Mouse (Mus musculus): ENCODE results near the gene Tmem262.

Gene Tmem262

GRCm38 (mm10) chr19:6061641-6062302 lies 18.1 kb upstream of the Tmem262 start:
- DNase-seq, result peak; percentile 53

DNA sequence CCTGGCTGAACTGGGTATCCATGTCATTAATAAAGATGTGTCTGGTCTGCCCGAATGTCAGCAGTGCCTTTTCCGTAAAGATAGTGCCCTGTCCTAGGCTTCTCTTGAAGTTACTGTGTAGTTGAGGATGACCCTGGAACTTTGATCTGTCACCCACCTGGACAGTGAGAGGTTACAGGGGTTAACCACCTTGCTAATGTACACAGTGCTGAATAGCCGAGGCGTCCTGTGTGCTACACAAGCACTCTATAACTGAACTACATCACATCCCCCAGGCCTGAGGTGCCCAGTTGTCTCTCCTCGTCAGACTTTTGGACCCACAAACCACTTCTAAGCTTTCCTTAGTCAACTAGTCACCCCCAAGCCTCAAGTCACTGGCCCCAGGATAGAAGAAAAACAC lies 17.4 kb upstream of the Tmem262 start:
- no peak for DNase-seq

DNA sequence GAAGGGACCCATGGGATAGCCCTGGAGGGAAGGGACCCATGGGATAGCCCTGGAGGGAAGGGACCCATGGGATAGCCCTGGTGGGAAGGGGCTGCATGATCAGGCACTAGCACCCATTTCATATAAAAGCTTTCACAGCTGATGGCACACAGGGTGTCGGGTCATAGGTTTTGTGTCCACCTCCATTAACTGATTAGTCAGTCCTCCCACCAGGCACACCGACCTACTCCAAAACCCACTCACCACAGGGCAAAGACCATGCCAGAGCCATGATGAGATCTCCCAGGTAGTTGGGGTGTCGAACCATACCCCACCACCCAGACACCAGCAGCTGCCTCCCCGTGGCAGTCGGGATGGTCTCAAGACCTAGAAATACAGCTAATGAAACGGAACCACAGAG lies 16.8 kb upstream of the Tmem262 start:
- DNase-seq, result no peak

DNA sequence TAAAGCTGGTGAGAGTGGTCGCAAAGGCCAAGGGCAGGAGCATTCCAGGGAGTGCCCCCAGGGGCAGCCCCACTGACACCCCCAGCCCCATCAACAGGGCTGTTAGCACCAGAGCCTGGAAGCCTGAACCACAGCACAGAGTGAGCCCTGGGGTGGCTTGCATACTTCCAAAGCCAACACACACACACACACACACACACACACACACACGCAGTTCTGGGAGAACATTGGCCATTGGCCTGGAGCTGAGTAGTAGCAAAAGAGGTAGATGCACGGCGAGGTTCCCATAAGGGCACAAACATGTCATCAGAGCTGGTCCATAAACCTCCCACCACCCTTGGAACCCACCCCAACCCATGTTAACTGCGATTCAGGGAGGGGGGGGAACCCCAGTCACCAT lies 13.3 kb upstream of the Tmem262 start:
- no peak for DNase-seq

DNA sequence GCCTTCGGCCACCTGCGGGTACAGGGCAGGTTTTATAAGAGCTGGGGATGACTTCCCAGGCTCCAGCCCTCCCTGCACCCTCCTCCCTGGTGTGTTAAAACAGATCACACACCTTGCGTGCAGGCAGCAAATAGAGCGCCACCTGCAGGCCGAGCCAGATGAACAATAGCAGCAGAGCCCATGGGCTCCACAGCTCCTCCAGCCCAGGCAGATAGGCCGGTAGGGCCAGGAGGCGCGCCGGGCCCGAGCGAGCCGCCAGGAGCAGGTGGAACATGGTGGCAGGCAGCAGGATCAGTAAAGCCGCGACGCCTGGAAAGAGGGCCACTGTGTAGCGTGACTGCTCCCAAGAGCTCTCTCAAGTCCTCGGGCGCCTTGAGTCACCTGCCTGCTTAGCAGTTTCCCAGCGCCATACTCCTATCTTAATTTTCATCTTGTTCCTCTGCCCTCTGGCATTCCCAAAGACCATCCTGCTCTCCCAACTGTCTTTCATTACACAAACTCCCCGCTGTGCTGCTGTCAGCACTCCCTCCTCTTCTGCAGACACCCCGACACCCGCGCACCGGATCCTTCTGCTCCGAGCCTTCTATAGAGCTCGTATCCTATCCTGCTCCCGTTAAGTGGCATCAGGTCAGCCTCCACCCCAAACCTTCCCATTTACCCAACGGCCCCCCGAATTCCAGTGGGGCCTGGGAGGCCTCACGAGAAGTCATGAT lies 12.7 kb upstream of the Tmem262 start:
- DNase-seq, result peak; percentile 87

DNA sequence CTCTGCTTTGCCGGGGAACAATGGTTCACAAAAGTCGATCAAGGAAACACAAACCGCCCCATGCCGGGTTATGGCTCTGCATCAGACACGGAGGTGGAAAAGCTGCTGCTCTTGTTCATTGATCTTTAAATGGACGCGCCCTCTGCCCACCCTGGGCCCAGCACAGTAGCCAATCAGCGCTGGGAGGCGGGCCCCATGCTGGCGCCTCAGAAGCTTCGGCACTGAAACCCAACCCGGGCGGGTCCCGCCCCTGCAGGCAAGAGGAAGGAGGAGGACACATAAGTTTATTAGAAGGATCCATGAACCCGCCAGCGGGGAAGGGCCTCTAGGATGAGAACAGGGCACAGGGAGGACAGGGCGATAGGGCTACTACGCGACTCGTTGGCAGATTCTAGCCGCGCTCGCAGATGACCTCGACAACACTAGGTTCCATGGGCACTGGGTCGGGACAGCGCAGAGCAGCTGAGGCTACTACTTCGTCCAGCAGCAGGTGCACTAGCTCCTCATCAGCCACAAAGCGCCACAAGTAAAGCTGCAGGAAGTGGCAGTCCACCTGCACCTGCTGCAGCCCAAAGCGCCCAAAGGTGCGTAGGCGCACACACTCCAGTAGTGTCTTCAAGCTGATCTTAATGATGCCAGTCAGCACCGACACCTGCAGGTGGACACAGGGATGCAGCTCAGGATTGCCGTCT lies 12.0 kb upstream of the Tmem262 start, which contains the start of gene Tm7sf2:
Tm7sf2 (minus strand) TSS at position 650 of the 692 bp plus-strand sequence.
- DNase-seq, result peak; percentile 92

- DNase-seq, result no peak
These were observed 10.9 kb upstream of the Tmem262 start for GRCm38 (mm10) chr19:6068951-6069350.

- no peak for DNase-seq
These were observed 10.0 kb upstream of the Tmem262 start for GRCm38 (mm10) chr19:6069851-6070250.

- no peak for DNase-seq
These were observed 9.1 kb upstream of the Tmem262 start for GRCm38 (mm10) chr19:6070571-6071250.

DNA sequence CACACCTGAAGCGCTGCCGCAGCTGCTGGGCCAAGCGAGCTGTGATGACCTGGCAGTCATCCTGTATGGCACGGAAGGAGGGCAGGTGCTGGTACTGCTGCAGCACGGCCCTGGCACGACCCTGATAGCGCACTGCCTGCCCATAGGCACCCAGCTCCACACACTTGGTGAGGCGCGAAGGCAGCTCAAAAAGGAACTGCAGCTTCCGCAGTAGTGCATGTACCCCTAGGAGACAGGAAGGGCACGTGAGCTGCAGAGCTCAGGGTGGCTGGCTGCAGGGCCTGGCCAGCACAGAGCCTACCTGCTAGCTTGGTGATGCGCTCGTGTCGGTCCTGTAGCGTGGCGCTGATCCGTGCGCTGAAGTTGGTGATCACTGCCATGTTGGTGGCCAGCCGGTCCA lies 8.6 kb upstream of the Tmem262 start:
- no peak for DNase-seq

- DNase-seq, result no peak
These were observed 5.9 kb upstream of the Tmem262 start for GRCm38 (mm10) chr19:6073889-6074288.

DNA sequence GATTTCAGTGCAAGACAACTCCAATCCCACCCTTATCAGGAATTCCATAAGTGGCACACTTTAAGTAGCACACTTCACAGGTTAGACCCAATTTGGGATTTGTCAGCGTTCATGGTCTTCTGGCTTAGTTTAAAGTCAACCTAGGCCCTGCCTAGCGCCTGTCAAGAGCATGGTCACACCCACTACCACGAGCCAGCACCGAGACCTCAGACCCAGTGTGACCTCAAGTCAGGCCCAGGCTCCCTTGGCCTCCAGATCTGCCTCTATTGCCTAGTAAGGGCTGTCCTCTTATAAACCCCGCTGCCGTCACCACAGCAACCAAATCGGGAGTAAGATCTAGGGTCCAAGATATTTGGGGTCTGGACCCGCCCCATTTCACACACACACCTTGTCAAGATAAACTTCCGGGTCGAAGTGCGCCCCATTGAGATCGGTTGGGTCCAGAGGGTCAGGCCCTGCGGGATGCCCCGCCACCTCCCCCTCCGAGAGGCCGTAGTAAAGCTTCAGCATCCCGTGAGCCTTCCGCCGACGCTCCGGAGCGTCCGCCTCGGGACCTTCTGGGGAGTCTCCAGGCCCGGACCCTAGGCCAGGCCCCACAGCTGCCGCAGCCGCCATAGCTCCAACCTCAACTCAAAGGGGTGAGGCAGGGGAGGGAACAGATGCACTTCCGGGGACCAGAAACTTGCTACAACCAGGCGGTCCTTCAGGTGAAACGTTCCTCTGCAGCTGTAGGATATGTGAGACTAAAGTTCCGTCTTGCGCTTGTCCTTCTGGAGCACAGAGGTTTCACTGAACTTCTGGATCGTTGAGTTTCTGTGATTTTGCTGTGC lies 3.1 kb upstream of the Tmem262 start, which contains the start of gene Vps51:
Vps51 (minus strand) TSS at position 668 of the 830 bp plus-strand sequence.
- peak; percentile 96 for DNase-seq

- DNase-seq, result no peak
These were observed 2.3 kb downstream of the Tmem262 start, which contains the start of gene Gm28374 for GRCm38 (mm10) chr19:6082156-6082555. Gene Gm28374 (minus strand): TSS chr19:6082256.

- DNase-seq, result peak; percentile 99
These were observed 4.8 kb downstream of the Tmem262 start, which contains the start of the genes Zfpl1 and Cdca5 for GRCm38 (mm10) chr19:6084478-6085248. Gene Zfpl1 (minus strand): TSS chr19:6084956. Gene Cdca5 (plus strand): TSS chr19:6084983.

GRCm38 (mm10) chr19:6085417-6085879 lies 5.6 kb downstream of the Tmem262 start:
- peak; percentile 90 for DNase-seq

DNA sequence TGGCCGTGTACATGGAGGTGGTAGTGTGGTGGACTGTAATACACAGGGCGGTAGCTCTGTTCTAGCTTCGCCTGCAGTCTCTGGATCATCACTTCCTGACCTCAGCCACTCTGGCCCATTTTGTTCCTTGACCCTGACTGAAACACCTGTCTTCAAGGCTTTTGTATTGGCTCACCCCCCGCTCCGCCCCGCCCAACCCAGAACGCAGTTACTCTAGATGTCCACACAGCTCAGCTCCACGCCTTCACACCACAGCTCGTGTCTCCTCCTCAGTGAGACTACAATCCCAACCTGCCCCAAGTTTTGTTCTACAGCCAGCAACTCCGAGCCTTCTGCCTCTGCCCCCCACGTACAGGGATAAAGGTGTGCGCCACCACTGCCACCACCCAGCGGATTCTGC lies 9.0 kb downstream of the Tmem262 start:
- DNase-seq, result no peak

GRCm38 (mm10) chr19:6094119-6094518 lies 14.3 kb downstream of the Tmem262 start, which contains the start of gene AC131692.1:
Gene AC131692.1 (plus strand): TSS chr19:6094419.
- DNase-seq, result no peak

GRCm38 (mm10) chr19:6097847-6098246 lies 18.0 kb downstream of the Tmem262 start:
- DNase-seq, result no peak

GRCm38 (mm10) chr19:6101186-6101585 lies 21.4 kb downstream of the Tmem262 start:
- DNase-seq, result no peak

DNA sequence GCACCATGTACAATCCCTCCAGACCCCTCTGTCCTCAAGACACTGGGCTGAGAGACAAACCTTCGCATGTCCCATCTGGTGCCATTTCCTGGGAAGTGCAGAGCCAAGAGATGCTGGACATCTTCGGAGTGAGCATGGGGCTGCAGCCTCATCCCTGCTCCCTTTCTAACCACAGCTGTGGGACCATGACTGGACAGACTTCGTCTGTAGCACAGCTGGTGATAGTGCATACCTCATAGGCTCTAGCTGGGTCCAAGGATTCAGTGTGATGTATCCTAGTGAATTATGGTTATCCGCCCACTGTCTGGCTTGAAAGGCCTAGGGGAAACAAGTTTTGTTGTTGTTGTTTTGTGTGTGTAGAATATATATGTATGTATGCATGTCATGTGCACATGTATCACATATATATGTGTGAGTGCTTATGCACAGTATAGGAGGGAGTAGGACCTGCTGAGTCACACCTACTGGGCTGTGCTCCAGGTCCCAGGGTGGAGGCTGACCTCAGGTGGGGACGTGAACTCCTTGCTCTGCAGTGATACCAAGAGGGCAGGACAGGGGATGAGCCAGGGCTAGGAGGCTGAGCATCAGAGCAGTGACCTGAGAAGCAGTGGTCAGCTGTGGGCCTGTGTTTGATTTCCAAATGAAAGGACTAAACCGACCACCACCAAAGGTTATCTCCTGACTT lies 22.5 kb downstream of the Tmem262 start:
- no peak for DNase-seq

Data from retina, postnatal 1 day (tissue).